Mouse (Mus musculus) urinary bladder, adult 2 months (tissue): Measurements from ENCODE around the gene Ndufc2. TPM values are rescaled to one million over a fixed set of nuclear protein-coding genes. Genes with fewer than 3 reads are reported as not detected.

Experiments
- DNase-seq: peaks from one replicate; pipeline ENCODE4 v3.0.0; 2022; ENCODE audit warnings: low spot score
- polyA plus RNA-seq: library from polyadenylated mRNA; depleted of rRNA; stranded (reverse); fragments of >200 nt; gene quantifications from 2 replicates; pipeline ENCODE4 v1.2.3, GENCODE M21; 2012; rRNA removed

The Ndufc2 gene
- polyA plus RNA-seq = 148 and 154 TPM in 2 replicates

- peak; percentile 63 for DNase-seq
Observed at GRCm38 (mm10) chr7:97399960-97400715, at the start of gene Ndufc2. Ndufc2 (plus strand) TSS chr7:97400003.

- DNase-seq = peak; percentile 15
Observed at GRCm38 (mm10) chr7:97350891-97351290, 48.9 kb upstream of the Ndufc2 start.

DNA sequence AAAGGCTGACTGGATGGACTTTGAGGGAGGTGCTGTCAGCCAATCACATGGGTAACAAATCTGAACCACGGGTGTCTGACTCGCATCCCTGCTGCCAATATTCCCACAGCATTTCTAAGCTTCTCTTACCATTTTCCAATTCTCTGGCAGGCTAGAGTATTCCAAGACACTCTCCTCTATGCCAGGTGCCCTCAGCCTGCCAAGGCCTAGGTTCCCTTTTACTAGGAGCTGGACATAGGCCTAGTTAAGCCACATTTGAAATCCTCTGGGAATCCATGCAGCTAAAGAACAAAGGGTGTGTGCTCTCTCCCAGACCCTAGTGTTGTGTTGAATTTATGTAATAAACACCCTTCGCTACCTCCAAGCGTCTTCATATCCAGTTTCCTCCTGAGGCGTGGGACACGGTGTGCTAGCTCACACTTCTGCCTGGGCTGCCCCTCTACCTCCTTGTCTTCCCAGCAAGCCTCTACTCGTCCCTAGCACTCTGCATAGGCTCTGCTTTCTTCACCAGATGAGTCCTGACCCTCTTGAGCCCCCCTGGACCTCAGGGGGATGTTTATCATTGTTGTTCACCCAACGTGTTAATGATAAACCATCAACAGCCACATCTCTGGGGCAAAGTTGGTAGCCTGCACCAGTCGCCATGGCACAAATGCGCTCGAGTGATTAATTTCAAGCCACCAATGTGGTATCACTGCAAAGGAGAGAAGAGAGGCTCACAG lies 47.9 kb upstream of the Ndufc2 start:
- peak; percentile 13 for DNase-seq

GRCm38 (mm10) chr7:97353356-97353755 lies 46.4 kb upstream of the Ndufc2 start:
- DNase-seq = no peak

- no peak for DNase-seq
Observed at GRCm38 (mm10) chr7:97355068-97355841, 44.5 kb upstream of the Ndufc2 start.

- no peak for DNase-seq
Observed at GRCm38 (mm10) chr7:97356253-97356652, 43.5 kb upstream of the Ndufc2 start.

GRCm38 (mm10) chr7:97356875-97357276 lies 42.9 kb upstream of the Ndufc2 start:
- DNase-seq = no peak

GRCm38 (mm10) chr7:97357840-97358239 lies 42.0 kb upstream of the Ndufc2 start:
- DNase-seq = no peak

DNA sequence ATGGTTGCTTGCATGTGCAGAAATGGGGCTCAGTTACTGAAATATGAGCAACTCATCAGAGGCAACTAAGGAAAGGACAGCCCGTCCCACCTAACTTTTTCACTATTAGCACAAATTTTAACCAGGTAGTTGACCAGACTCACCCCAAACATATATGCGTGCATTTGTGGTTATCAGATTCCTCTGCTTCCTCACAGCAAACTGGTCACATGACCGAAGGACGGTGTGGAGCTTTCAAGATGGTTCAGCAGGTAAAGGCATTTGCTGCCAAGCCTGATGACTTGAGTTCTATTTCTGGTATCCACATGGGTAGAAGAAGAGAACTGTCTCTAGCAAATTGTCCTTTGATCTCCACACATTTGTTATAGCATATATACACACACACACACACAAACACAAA lies 41.5 kb upstream of the Ndufc2 start:
- DNase-seq = no peak

DNA sequence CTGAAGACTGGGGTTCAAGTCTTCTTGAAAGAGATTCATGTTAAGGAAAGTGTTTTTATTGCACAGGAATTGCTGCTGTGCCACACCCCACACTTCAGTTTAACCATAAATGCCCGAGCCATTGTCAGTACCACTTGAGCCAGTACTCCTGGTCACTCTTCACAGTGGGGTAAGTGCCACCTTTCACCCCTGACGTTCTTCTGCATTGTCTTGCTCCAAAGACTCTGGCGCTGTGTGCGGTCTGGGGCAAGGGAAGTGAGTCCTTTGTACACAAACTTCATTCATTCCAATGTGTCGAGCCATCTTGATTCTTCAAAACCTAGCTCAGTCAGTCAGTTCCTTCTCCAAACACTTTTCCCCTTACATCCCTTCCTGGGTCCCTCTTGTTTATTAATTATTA lies 39.6 kb upstream of the Ndufc2 start:
- DNase-seq = no peak

- DNase-seq = no peak
Observed at GRCm38 (mm10) chr7:97360955-97361354, 38.8 kb upstream of the Ndufc2 start.

DNA sequence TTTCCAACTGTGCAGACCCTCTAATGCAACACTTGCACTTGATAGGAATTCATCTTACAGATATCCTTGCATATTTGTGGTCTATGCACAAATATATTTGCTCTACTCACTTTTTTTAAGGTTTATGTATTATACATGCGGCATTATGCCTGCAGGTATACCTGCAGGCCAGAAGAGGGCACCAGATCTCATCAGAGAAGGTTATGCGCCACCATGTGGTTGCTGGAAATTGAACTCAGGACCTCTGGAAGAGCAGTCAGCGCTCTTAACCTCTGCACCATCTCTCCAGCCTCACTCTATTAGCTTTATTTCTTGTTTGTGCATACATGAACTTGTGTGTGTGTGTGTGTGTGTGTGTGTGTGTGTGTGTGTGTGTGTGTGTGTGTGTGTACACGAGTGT lies 38.3 kb upstream of the Ndufc2 start:
- DNase-seq = no peak

- DNase-seq = no peak
Observed at GRCm38 (mm10) chr7:97365887-97366286, 33.9 kb upstream of the Ndufc2 start.

DNA sequence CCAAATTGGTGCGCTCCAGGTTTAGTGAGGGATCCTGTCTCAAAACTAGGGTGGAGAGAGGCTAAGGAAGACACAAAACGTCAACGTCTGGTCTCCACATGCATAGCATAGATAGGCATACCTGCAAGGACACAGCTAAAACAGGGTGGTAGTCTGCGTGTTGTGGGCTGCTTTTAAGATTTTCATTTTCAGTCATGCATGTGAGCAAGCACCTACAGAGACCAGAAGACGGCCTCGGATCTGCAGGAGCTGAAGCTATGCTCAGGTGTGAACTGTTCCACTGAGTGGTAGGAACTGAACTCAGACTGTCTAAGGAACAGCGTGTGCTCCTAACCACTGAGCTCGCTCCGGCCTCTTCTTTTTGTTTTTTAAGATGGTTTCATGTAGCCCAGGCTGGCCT lies 24.7 kb upstream of the Ndufc2 start:
- no peak for DNase-seq

GRCm38 (mm10) chr7:97375906-97376305 lies 23.9 kb upstream of the Ndufc2 start:
- no peak for DNase-seq

GRCm38 (mm10) chr7:97379304-97379703 lies 20.5 kb upstream of the Ndufc2 start:
- no peak for DNase-seq

DNA sequence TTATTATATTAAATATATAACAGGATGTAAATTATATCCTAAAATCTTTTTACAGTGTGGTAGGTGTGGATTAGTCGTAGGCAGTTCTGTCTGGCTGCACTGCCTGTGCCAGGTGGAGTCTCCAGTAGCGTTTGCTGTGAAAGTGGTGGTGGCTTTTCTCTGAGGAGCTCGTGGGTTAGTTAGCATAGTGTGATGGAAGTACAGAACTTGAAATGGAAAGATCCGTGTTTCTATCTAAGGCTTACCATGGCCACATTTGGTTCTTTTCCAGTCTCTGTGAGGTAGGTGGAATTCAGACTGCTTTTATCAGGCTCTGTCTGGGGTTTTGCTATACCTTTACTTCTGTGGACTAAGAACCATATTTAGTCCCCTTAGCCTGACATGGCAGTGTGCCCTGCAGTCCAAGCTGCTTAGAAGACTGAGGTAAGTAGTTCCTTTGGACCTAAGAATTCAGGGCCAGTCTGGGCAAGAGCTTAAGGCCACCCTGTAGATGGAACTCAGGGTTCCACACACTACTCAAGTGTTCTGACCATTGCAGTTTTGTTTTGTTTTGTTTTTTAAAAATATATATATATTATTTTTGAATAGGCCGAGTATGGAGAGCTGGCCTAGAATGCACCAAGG lies 19.2 kb upstream of the Ndufc2 start:
- DNase-seq = no peak

GRCm38 (mm10) chr7:97382661-97383060 lies 17.1 kb upstream of the Ndufc2 start:
- no peak for DNase-seq

DNA sequence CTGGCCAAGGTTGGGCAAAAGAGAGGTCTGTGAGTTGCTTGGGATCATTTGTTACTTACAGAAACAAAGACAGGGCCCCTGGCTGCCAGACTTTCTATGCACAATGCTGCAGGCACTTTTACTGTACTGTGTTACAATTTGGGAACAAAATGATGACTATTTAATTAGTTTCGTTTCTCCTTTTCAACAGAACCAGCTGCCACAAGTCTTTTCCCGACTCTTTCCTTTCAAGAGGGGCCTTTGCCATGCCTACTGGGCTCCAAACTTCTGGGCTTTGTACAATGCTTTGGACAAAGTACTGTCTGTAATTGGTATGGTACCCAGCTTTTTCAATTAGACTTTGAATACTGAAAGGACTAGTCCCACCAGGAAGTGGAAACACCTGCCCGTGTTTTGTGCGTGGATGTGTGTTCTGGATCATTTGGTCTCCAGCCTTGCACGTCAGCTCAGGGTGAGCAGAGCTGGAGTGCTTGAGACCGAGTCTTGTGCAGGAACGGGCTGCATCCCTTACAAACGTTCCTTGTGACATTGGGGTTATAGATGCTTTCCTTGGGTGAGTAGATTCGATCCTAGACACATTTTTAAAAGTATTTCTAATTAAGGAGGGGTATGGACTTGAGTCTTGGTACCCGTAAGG lies 16.2 kb upstream of the Ndufc2 start:
- DNase-seq = no peak

DNA sequence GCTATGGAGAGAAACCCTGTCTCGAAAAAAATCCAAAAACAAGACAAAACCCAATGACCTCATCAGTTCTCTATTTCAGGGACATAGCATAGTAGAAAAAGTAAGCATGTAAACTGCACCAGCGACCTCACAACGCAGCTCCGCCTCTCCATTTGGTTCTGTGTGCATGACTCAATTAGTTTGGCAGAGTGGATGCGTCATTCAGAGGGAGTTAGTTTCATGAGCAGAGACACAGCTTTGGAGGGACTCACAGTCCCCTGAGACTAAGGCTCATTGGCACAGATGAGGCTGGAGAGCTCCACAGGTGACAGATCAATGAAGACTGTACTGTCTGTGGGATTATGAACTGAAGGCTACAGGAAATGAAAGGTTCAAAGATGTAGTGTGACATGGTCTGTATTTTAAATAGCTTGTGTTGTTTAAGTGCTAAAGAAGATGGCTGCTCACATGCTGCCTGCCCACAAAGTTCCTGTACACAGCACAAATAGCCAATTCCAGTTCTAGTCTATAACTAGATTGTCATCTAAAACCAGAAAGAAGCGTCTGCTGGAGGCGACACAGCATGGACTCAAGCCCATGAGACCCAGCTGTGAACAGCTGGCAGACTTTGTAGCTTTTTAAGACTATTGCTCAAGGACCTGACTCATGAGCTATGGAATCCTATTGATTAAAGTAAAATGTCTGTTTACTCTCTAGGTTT lies 13.5 kb upstream of the Ndufc2 start:
- no peak for DNase-seq

DNA sequence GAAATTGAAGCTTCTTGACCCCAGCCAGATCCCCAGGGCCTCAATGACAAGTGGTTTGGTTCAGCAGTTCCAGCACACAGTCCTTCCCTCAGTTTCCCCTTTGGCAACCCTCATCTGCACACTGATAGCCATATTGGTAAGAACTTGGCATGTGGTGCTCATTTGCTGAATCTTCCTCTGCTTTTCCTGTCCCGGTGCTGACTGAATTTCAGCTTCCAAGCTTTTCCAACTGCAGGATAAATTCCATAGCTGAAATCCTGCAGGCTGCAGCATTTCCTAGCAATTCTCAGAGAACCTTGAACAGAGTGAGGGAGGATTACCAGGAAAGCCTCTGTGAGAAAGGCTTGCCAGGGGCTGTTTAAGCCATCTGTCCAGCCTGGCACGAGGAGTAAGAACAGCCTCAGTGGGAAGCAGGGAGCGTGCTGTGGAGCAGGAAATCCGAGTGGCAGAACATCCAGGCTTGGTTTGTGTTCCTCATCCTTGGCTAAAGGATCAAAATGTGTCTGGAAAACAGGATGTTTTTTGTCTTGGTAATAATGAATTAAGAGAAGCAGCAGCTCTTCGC lies 12.9 kb upstream of the Ndufc2 start:
- no peak for DNase-seq
